Mouse (Mus musculus) forebrain, embryonic 13.5 days (tissue): Measurements from ENCODE around the gene Sppl3. TPM values are rescaled to one million over a fixed set of nuclear protein-coding genes. Genes with fewer than 3 reads are reported as not detected.

Source experiments
- ATAC-seq: fragments of 200-750 bp; cut with Nextera tagmentation; 2 replicates; pipeline ENCODE4 v1.8.0; 2017
- H3K27ac ChIP-seq: fragments of 300-500 bp; sonication (generic); 2 replicates; pipeline ENCODE4 v1.5.1; 2015; ENCODE audit warnings: inconsistent platforms, mild to moderate bottlenecking, moderate library complexity
- H3K27me3 ChIP-seq: fragments of 300-500 bp; sonication (generic); 2 replicates; pipeline ENCODE4 v1.6.1; 2015; ENCODE audit warnings: mild to moderate bottlenecking, inconsistent platforms
- H3K36me3 ChIP-seq: fragments of 300-500 bp; sonication (generic); 2 replicates; pipeline ENCODE4 v1.6.1; 2015; ENCODE audit warnings: mild to moderate bottlenecking, inconsistent platforms; ENCODE audit not compliant: poor library complexity, severe bottlenecking
- H3K4me1 ChIP-seq: fragments of 300-500 bp; sonication (generic); 2 replicates; pipeline ENCODE4 v1.6.1; 2015; ENCODE audit warnings: inconsistent platforms
- H3K4me2 ChIP-seq: fragments of 300-500 bp; sonication (generic); 2 replicates; pipeline ENCODE4 v1.6.1; 2015; ENCODE audit warnings: inconsistent platforms, mild to moderate bottlenecking, moderate library complexity
- H3K4me3 ChIP-seq: fragments of 300-500 bp; sonication (generic); 2 replicates; pipeline ENCODE4 v1.5.1; 2015; ENCODE audit warnings: mild to moderate bottlenecking, inconsistent platforms
- H3K9ac ChIP-seq: fragments of 300-500 bp; sonication (generic); 2 replicates; pipeline ENCODE4 v1.6.1; 2015; ENCODE audit warnings: mild to moderate bottlenecking, inconsistent platforms
- H3K9me3 ChIP-seq: fragments of 300-500 bp; sonication (generic); replicated peaks from 2 replicates; pipeline ENCODE4 v1.6.1; 2016; ENCODE audit warnings: inconsistent platforms
- WGBS: fragments of 180-500 bp; shearing (Covaris S2); methylation state at CpG from one replicate; pipeline ENCODE4 v1.1.7; 2015; 5-methylcytosine and 5-hydroxymethylcytosine counted together
- polyA plus RNA-seq: library from polyadenylated mRNA; unstranded; fragments of >200 nt; fragmentation: Nextera tagmentation; extraction: Ambion mirVana; gene quantifications from 2 replicates; pipeline ENCODE4 v1.2.1, GENCODE M21; 2015

Gene Sppl3
- polyA plus RNA-seq, 1 experiment from 2014 or later = 16.0 TPM

DNA sequence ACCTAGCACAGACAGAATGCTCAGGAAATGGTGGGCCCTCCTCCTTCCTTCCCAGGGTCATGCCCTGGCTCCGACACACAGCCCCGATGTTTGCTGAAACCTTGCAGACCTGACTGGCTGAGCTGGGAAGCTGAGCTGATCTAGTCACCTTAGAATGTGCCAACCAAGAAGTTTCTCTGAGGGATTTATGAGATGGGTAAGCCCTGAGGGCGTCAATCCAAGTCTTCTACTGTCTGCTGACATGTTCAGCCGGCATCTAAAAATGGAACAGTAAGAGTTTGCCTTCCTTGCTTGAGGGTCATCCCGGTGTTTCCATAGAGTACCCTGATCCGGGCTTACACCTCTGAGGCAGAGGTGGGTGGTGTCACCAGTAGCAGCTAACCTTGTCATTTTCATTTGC lies 8.2 kb upstream of the Sppl3 start:
- Histone ChIP-seq H3K4me1 (no peaks in the 10 kb centered on the region), H3K27ac (no peak overlapping the region), H3K9ac (no peak overlapping the region), H3K9me3 (no peaks in the 10 kb centered on the region), H3K4me2 (no peak overlapping the region), H3K4me3 (no peak overlapping the region), H3K27me3 (no peaks in the 10 kb centered on the region), H3K36me3 (no peaks in the 10 kb centered on the region)
- no peak for ATAC-seq
- 85% methylated on average over 6 of the region's 6 CpGs for WGBS

DNA sequence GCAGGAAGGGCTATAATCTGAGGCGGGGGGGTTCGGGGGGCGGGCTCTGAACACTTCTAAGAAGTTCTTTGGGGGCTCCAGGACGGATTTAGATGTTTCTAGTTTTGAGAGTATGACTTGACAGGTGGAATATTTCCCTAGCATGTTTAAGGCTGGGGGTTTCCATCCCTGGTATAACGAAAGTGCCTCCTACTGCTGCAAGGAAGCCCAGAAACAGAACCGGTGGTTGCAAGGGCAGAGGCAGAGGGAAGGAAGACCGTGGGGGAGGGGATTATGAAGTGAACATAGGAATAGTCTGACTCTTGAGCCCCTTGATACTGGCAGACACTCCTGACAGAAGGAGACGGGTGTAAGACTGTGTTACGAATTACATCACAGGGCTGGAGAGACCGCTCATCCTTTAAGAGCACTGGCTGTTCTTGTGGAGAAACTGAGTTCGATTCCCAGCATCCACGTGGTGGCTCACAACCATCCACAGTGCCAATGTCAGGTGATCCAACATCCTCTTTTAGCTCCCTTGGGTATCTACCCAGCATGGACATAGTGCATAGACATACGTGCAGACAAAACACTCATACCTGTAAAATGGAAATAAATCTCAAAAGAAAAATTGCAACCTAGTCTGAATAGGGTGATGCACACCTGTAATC lies 7.6 kb upstream of the Sppl3 start:
- H3K27me3 ChIP-seq = no peaks in the 10 kb centered on the region
- no peaks in the 10 kb centered on the region for H3K4me1 ChIP-seq
- no peak for ATAC-seq
- H3K9me3 ChIP-seq = no peaks in the 10 kb centered on the region
- WGBS = 78% methylated on average over 13 of the region's 13 CpGs
- no peak overlapping the region for H3K4me2 ChIP-seq
- H3K9ac ChIP-seq = no peak overlapping the region
- H3K36me3 ChIP-seq = no peaks in the 10 kb centered on the region
- H3K4me3 ChIP-seq = no peak overlapping the region
- H3K27ac ChIP-seq = no peak overlapping the region

DNA sequence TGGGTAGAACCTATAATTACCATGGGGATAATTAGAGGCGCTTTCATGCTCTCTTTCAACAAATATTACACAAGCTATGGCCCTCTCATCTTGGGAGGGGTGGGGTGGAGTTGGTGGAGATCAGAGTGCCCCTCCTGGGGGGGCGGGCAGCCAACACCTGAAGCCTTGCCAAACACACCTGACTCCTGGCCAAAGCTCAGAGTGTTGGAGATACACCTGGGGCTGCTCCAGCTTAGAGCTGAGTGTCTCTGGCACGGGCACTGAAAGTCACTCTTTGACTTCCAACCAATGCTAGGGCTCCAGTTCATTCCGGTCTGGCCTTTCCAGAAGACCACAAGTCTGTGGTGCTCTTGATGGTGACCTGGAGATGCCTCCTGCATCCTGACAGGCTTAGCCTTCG lies 3.2 kb upstream of the Sppl3 start:
- H3K4me2 ChIP-seq = no peak overlapping the region
- H3K4me3 ChIP-seq = no peak overlapping the region
- 84% methylated on average over 5 of the region's 5 CpGs for WGBS
- no peak overlapping the region for H3K9ac ChIP-seq
- no peak for ATAC-seq
- H3K36me3 ChIP-seq = no peaks in the 10 kb centered on the region
- H3K9me3 ChIP-seq = no peaks in the 10 kb centered on the region
- no peak overlapping the region for H3K27ac ChIP-seq
- H3K4me1 ChIP-seq = peaks cover 13% of the 10 kb centered on the region
- H3K27me3 ChIP-seq = no peaks in the 10 kb centered on the region

DNA sequence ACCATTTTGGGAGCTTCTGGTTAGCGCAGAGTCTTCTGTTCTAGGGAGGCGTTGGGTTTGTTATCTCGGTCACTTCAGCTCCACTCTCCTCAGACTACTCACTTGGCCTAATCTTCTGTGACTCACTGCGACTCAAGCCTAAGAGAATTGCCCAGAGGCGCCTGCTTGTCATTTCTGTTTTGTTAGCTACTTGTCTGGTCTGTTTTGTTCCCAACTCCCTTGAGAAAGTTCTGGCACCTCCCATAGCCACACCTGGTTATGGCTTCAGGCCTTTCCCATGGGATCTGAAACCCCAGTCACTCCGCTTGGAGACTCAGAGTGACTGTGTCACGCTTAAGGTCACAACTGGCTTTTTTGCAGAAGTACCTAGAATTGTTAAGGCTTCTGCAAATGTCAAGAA lies 2.6 kb upstream of the Sppl3 start:
- Histone ChIP-seq H3K4me3 (no peak overlapping the region), H3K27me3 (no peaks in the 10 kb centered on the region), H3K4me1 (peaks cover 19% of the 10 kb centered on the region), H3K27ac (no peak overlapping the region), H3K9ac (no peak overlapping the region), H3K4me2 (no peak overlapping the region), H3K9me3 (no peaks in the 10 kb centered on the region), H3K36me3 (no peaks in the 10 kb centered on the region)
- whole genome bisulfite sequencing = 93% methylated on average over 7 of the region's 7 CpGs
- no peak for ATAC-seq

DNA sequence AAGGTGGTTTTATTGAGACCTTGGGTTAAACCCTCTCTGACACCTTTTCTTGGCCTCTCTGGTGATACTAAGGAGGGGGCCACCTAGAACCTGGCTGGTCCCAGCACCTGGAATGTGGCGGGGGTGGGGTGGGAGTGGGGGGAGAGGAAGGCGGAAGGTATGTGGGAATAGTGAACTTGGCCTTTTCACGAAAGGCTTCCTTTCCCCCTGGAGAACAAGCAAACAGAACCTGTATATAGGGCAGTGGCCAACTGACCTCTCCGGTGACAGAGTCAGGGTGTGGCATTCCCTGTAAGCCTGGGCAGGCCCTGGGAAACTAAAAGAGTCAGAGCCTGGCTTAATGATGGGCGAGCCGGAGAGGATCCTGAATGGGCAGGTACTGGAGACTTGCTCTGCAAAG lies 1.8 kb upstream of the Sppl3 start:
- H3K27me3 ChIP-seq = no peaks in the 10 kb centered on the region
- WGBS = 93% methylated on average over 6 of the region's 6 CpGs
- H3K4me2 ChIP-seq = no peak overlapping the region
- H3K9me3 ChIP-seq = no peaks in the 10 kb centered on the region
- no peak overlapping the region for H3K9ac ChIP-seq
- H3K4me1 ChIP-seq = peaks cover 24% of the 10 kb centered on the region
- no peak overlapping the region for H3K4me3 ChIP-seq
- H3K27ac ChIP-seq = no peak overlapping the region
- no peaks in the 10 kb centered on the region for H3K36me3 ChIP-seq
- ATAC-seq = no peak

DNA sequence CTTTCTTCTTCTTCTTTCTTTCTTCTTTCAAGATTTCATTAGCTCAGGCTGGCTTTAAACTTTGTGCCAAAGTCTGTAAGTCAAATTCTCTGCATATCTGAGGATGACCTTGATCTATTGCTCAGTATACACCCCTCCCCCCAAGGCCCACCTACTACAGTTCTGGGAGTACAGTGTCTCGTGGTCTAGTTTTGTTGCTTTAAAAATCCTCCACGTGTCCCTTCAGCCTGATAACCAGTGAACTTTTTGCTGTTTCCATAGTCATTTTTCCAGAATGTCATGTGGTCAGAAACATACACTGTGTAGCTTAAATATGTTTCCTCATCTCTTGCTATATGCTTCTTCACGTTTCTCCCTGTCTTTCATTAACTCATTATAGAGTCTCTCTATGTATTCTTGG lies 976 bp upstream of the Sppl3 start:
- no peaks in the 10 kb centered on the region for H3K36me3 ChIP-seq
- peak overlapping the region; percentile 78 for H3K4me2 ChIP-seq
- no peak overlapping the region for H3K27ac ChIP-seq
- 63% methylated on average over 3 of the region's 3 CpGs for WGBS
- ATAC-seq = no peak
- H3K9ac ChIP-seq = 0 out of 2 replicates have a peak overlapping the region, but pooled peaks have one; percentile 99
- H3K4me3 ChIP-seq = no peak overlapping the region; the same call in 1 of the 2 replicates
- no peaks in the 10 kb centered on the region for H3K27me3 ChIP-seq
- H3K9me3 ChIP-seq = no peaks in the 10 kb centered on the region
- H3K4me1 ChIP-seq = peaks cover 29% of the 10 kb centered on the region

DNA sequence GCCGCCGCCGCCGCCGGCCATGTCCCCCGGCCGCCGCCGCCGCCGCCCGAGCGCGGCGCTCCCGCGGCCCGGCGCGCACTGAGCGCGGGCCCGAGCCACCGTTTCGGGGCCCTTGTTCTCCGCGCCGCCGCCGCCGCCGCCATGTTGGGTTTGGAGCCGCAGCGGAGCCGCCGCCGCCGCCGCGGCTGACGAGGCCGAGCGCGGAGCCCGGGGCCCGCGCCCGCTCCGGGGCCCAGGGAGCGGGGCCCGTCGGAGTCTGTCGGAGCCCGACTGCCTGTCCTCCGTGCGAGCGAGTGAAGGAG lies 231 bp downstream of the Sppl3 start:
- no peaks in the 10 kb centered on the region for H3K36me3 ChIP-seq
- H3K27me3 ChIP-seq = no peaks in the 10 kb centered on the region
- H3K9ac ChIP-seq = peak overlapping the region; percentile 99
- H3K9me3 ChIP-seq = no peaks in the 10 kb centered on the region
- peak overlapping the region; percentile 94 for H3K4me2 ChIP-seq
- ATAC-seq = no peak; the same call in 1 of the 2 replicates
- peaks cover 32% of the 10 kb centered on the region for H3K4me1 ChIP-seq
- H3K27ac ChIP-seq = peak overlapping the region; percentile 91
- WGBS = under 1% methylated on average over 40 of the region's 57 CpGs
- H3K4me3 ChIP-seq = peak overlapping the region; percentile 99

DNA sequence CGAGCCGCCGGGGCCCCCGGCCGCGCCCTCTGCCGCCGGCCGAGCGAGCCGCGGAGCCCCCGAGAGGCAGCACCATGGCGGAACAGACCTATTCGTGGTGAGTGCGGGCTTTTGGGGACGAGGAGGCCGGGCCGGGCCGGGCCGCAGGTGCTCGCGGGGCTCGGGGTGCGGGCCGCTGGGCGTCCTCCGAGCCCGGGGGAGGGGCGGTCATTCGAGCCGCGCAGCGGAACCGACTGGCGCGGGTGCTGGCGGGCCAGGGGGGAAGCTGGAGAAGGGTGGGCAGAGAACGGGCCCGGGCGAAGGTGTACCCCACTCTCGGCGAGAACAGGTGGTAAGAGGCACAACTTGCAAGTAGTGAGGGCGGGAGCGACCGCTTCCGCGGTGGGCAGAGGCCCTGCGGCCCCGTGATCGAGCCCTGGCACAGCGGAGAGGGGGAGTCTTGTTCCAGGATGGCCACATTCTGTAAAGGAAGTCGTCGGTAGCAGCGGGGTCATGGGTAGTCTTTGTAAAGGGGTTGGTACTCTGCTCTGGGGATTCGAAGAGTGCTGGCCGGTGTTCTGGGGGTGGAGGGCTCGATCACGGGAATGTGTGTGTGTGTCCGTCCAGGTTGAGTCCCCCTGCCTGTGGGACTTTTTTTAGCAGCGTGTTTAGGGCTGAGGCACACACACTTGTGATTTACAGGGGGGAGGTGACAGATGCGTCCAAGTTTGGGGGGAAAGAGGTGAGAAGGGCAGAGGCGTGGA lies 753 bp downstream of the Sppl3 start:
- Histone ChIP-seq H3K4me2 (peak overlapping the region; percentile 94), H3K27me3 (no peaks in the 10 kb centered on the region), H3K9me3 (no peaks in the 10 kb centered on the region), H3K4me3 (peak overlapping the region; percentile 99), H3K9ac (peak overlapping the region; percentile 99), H3K36me3 (no peaks in the 10 kb centered on the region), H3K27ac (peak overlapping the region; percentile 91), H3K4me1 (peaks cover 32% of the 10 kb centered on the region)
- peak; percentile 56 for ATAC-seq
- WGBS = under 1% methylated on average over 63 of the region's 63 CpGs

DNA sequence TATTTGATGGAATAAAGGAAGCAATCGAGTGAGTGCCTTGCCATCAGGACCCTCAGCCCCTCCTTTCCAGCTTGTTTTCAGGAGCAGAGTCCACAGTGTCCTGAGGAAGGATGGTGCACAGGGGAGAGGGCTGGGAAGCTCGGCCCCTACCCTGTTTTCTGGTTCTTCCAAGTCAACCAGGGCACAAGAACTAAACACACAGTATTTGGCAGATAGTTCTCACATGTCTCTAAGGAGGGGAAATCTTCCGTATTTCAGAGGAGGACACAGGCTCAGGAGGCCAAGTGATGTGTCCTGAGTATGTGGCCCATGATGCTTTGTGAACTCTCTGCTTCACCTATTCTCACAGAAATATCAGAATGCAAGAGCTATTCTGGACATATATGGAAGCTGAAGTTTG lies 2.5 kb downstream of the Sppl3 start:
- H3K4me3 ChIP-seq = no peak overlapping the region
- peak overlapping the region; percentile 99; the same call in 1 of the 2 replicates for H3K9ac ChIP-seq
- no peaks in the 10 kb centered on the region for H3K27me3 ChIP-seq
- H3K36me3 ChIP-seq = no peaks in the 10 kb centered on the region
- ATAC-seq = no peak
- no peaks in the 10 kb centered on the region for H3K9me3 ChIP-seq
- 72% methylated on average over 3 of the region's 3 CpGs for WGBS
- no peak overlapping the region for H3K27ac ChIP-seq
- peak overlapping the region; percentile 94 for H3K4me2 ChIP-seq
- peaks cover 32% of the 10 kb centered on the region for H3K4me1 ChIP-seq

DNA sequence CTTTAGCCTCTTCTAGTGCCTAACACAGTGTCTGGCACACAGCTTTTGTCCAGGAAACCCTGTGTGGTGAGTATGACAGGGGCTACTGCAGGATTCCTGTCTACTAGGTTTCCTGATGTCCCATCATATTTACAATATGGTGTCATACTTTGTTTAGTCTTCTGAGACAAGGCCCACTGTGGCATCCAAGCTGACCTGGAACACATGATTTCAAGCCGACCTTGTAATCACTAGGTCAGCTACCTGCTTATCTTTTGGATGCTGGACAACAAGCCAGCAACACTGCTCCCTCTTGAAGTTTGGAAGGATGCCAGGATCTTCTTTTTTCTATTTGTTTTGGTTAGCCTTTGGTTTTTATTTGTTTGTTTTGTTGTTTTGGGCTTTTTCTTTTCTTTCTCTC lies 3.6 kb downstream of the Sppl3 start:
- no peak overlapping the region for H3K4me3 ChIP-seq
- H3K36me3 ChIP-seq = no peaks in the 10 kb centered on the region
- no peak overlapping the region for H3K9ac ChIP-seq
- no peak for ATAC-seq
- no peaks in the 10 kb centered on the region for H3K27me3 ChIP-seq
- no peaks in the 10 kb centered on the region for H3K9me3 ChIP-seq
- H3K27ac ChIP-seq = no peak overlapping the region
- H3K4me1 ChIP-seq = peaks cover 32% of the 10 kb centered on the region
- WGBS = 70% methylated on average over 1 of the region's 1 CpGs
- H3K4me2 ChIP-seq = 0 out of 2 replicates have a peak overlapping the region, but pooled peaks have one; percentile 1

DNA sequence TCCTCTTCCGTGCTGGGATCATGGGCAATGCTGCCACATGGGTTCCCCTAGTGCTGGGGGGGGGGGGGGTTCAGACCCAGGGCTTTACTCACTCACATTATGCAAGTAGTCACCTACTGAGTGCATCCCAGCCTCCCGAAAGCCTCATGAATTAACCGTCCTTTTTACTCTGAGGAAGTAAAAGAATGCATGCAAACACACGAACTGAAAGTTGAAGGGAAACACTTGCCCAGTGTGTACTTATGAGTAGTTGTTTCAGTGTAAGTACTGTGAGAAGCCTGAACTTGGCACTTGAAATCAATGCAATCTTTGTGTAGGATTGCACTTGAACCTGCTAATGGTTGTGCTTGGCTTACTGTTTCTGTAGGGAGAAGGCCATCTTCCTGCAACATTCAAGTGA lies 4.2 kb downstream of the Sppl3 start:
- Histone ChIP-seq H3K4me1 (peaks cover 32% of the 10 kb centered on the region), H3K9me3 (no peaks in the 10 kb centered on the region), H3K27me3 (no peaks in the 10 kb centered on the region), H3K36me3 (no peaks in the 10 kb centered on the region), H3K9ac (no peak overlapping the region), H3K27ac (no peak overlapping the region), H3K4me3 (no peak overlapping the region), H3K4me2 (no peak overlapping the region)
- no peak for ATAC-seq
- WGBS = 45% methylated on average over 4 of the region's 4 CpGs

DNA sequence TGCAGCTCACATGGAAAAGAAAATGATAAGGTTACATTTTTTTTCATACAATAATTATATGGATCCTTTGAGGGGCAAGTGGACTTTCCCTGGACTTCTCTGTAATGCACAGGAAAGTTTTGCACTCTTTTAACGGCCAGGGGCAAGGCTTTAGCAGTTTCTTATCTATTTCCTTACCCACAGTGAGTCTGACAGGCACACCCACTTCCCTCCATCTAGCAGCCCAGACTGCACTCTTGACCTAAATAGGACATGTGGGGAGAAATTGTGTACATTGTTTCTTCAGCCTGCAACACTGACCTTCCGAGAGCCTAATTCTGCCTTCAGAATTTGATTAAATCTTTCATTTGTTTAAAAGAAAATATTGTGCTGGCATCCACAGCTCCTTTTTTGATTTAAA lies 7.3 kb downstream of the Sppl3 start:
- H3K9ac ChIP-seq = no peak overlapping the region
- H3K4me1 ChIP-seq = peaks cover 14% of the 10 kb centered on the region
- H3K4me2 ChIP-seq = no peak overlapping the region
- H3K36me3 ChIP-seq = 0 out of 2 replicates have a peak, but pooled peaks cover 5% of the 10 kb centered on the region
- WGBS = 83% methylated on average over 2 of the region's 2 CpGs
- no peak overlapping the region for H3K4me3 ChIP-seq
- ATAC-seq = no peak
- H3K27me3 ChIP-seq = no peaks in the 10 kb centered on the region
- no peaks in the 10 kb centered on the region for H3K9me3 ChIP-seq
- no peak overlapping the region for H3K27ac ChIP-seq
